Mouse (Mus musculus) CD4-positive helper T cell, adult 2 months (primary cell): ENCODE measurements around the gene Pck1.

Experiments used
- DNase-seq: peaks from one replicate; pipeline ENCODE4 v3.0.0-alpha.2; 2012; ENCODE audit warnings: low read depth, missing footprints, low spot score

Gene Pck1

DNA sequence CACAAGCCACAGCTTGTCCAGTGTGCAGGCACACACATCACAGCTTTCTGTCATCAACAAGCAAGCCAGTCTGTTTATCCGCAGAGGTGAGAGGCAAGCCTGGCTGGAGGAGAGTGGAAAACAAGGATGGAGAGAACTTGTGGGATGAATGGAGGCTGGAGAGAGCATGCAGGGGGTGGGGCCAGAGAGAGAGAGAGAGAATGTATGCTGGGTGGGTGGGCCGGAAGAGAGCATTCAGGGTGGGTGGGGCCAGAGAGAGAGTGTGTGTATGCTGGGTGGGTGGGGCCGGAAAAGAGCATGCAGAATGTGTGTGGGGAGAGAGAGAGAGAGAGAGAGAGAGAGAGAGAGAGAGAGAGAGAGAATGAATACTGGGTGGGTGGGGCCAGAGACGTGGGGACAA is 51.8 kb downstream of the Pck1 start:
- DNase-seq: no peak

DNA sequence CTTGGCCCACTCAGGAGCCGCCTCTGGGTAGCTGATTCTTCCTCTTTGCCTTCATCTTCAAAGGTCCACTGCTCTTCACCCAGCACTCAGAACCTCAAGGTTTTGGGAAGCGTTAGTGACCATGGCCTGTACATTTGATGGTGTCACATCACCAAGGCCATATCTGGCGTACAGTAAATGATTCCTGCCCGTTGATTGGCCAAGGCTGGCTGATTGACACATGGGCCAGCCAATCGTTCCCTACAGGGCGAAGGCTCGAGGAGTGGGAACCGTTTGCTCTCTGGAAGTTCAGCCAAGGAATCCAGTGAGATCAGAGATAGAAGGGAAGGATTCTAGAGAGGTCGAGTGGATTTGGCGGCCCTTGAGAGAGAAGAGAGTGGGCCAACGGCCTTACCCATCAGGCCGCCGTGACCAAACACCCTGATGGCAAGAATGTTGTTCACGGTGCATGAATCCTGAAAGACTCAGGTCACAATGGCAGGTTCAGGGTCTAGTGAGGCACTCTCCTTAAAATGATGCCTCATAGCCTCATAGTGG is 52.8 kb downstream of the Pck1 start:
- no peak for DNase-seq

DNA sequence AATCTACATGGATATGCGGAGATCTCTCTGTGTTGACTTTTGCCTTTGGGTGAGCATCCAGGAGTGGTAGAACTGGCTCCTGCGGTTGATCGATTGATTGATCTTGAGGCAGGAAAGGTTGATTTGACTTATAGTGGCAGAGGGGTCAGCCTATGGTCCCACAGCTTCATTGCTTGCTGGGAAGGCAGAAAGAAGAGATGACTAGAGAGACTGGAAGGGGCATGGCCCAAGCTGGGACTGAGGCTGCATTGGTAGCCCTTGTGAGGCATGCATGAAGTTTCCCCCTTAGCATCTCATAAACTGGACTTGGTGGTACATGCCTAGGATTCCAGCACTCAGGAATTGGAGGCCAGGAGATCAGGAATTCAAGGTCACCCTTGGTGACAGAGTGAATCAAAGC is 54.2 kb downstream of the Pck1 start:
- DNase-seq: no peak
